Mouse (Mus musculus) C2C12 (cell line): ENCODE data around the gene Chp2. TPM values are rescaled to one million over a fixed set of nuclear protein-coding genes. Genes with fewer than 3 reads are reported as not detected.

Experiments used
- H3K27me3 ChIP-seq: one replicate; pipeline ENCODE4 v1.6.1; 2011; ENCODE audit not compliant: control insufficient read depth, insufficient read depth, insufficient read length
- H3K36me3 ChIP-seq: one replicate; pipeline ENCODE4 v1.6.1; 2011; ENCODE audit not compliant: control insufficient read depth, insufficient read depth
- H3K4me3 ChIP-seq: one replicate; pipeline ENCODE4 v1.5.1; 2011; ENCODE audit warnings: mild to moderate bottlenecking, control low read depth; ENCODE audit not compliant: poor library complexity, insufficient read depth, severe bottlenecking
- H3K79me2 ChIP-seq: one replicate; pipeline ENCODE4 v1.6.1; 2011; ENCODE audit not compliant: control insufficient read depth, insufficient read depth
- H3K79me3 ChIP-seq: one replicate; pipeline ENCODE4 v1.6.1; 2011; ENCODE audit warnings: low read depth, control low read depth
- H3ac ChIP-seq: one replicate; pipeline ENCODE3; 2011; ENCODE audit warnings: low read depth; ENCODE audit not compliant: control insufficient read depth, insufficient read length
- CEBPB ChIP-seq: IDR thresholded peaks from one replicate; pipeline ENCODE4 v1.6.1; 2011; ENCODE audit warnings: low read depth, mild to moderate bottlenecking, control low read depth, moderate library complexity
- CTCF ChIP-seq: IDR thresholded peaks from one replicate; pipeline ENCODE4 v1.5.1; 2011; ENCODE audit not compliant: control insufficient read depth, insufficient read depth, insufficient read length
- FOSL1 ChIP-seq: IDR thresholded peaks from one replicate; pipeline ENCODE4 v1.8.0; 2011; ENCODE audit warnings: mild to moderate bottlenecking, low read length; ENCODE audit not compliant: poor library complexity, insufficient read depth, severe bottlenecking
- MAX ChIP-seq: IDR thresholded peaks from one replicate; pipeline ENCODE4 v1.6.1; 2011; ENCODE audit warnings: mild to moderate bottlenecking, control low read depth
- MYOD1 ChIP-seq: IDR thresholded peaks from one replicate; pipeline ENCODE4 v1.6.1; 2011; ENCODE audit warnings: low read depth; ENCODE audit not compliant: control insufficient read depth, insufficient read length
- MYOG ChIP-seq: IDR thresholded peaks from one replicate; pipeline ENCODE4 v1.6.1; 2011; ENCODE audit not compliant: control insufficient read depth, insufficient read length; ENCODE audit errors: extremely low read depth
- USF1 ChIP-seq: IDR thresholded peaks from one replicate; pipeline ENCODE4 v1.6.1; 2011; ENCODE audit warnings: low read depth, mild to moderate bottlenecking, control low read depth, moderate library complexity
- long read RNA-seq, 2 experiments: library from polyadenylated mRNA; unstranded; transcript quantifications; one replicate each; pipeline ENCODE4 v2.0.0; 2019 to 2020
- polyA plus RNA-seq: library from polyadenylated mRNA; unstranded; fragments of >200 nt; fragmentation: generic; extraction: Trizol; gene quantifications from one replicate; pipeline ENCODE4 v1.2.1, GENCODE M21; 2012; ENCODE audit warnings: missing spikeins

The Chp2 gene
- not detected for polyA plus RNA-seq
- long read RNA-seq, experiment 1: 0 reads
- long read RNA-seq, experiment 2: 0 reads

DNA sequence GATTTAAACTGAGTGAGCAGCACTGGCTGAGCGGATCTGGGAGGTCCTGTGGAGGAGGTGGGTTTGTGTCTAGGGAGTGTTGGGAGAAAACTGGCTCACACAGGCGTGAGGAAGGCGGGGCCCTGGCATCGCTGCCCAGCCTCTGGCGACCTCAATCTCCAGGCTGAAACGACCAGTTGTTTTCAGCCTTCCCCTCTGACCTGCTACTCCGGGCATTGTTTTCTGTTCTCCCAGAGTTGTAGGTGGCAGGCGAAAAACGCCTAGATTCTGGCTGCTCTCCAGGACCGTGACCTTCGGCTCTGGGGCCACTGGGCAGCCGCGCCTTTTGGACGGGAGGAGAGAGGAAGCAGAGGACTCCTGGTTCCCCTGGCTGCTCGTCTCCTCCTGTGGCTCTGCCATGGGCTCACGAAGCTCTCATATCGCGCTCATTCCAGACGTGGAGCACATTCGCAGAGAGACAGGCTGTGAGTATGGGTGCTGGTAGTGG is at the start of gene Chp2:
Chp2 (plus strand) TSS at position 182 of the 487 bp plus-strand sequence.
- H3ac ChIP-seq: no peak within 1 kb of the TSS
- H3K79me3 ChIP-seq: no peaks in the 10 kb centered on the region
- peaks cover 26% of the 10 kb centered on the region for H3K27me3 ChIP-seq
- no peak within 1 kb of the TSS for H3K4me3 ChIP-seq
- TF ChIP-seq CTCF (no peak), MAX (no peak), USF1 (no peak), FOSL1 (no peak), MYOD1 (no peak), MYOG (no peak), CEBPB (no peak)
- no peaks in the 10 kb centered on the region for H3K79me2 ChIP-seq
- no peaks in the 10 kb centered on the region for H3K36me3 ChIP-seq

DNA sequence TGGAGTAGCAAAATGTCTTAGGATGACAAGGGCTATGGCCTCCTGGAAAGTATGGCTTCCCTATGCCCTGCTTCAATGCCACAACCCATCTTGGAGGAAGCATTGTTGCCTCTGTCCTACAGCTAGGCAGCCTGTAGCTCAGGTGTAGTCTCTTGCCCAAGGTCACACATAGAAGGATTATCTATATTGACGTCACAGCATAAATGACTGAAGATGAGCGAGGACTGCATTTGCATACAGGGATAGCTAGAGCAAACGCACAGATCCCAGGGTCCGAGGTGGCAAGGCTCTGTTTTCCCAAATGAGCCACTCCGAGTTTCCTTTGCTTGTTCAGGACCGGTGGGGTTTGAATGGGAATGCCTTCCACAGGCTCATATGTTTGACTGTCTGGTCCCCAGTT is 48.6 kb upstream of the Chp2 start:
- H3K79me3 ChIP-seq: peaks cover 7% of the 10 kb centered on the region
- H3K79me2 ChIP-seq: no peaks in the 10 kb centered on the region
- TF ChIP-seq CEBPB: no peak
- TF ChIP-seq CTCF: no peak
- TF ChIP-seq MYOD1: no peak
- no peak for TF ChIP-seq MYOG
- no peak for TF ChIP-seq MAX
- TF ChIP-seq FOSL1: no peak
- TF ChIP-seq USF1: no peak
- H3ac ChIP-seq: no peak overlapping the region
- H3K4me3 ChIP-seq: no peak overlapping the region
- no peaks in the 10 kb centered on the region for H3K27me3 ChIP-seq
- H3K36me3 ChIP-seq: peaks cover 44% of the 10 kb centered on the region

DNA sequence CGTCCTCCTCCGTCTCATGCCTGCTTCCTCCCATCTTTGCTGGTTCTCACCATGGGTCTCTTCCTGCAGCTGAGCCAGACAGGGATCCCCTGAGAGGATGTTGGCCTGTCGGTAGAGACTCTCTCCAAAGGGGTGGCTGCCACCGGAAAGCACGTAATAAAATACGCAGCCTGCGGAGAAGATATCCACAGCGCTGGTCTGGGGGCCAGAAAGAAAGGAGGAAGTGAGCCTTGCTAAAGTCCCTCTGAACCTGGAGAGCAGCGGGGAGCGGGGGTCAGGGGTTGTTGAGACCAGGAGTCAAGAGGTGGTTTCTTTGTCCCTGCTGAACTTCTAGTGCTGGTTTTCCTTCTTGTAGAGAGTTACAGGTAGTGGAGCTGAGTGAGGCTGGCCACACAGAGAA is 47.7 kb upstream of the Chp2 start:
- H3K27me3 ChIP-seq: no peaks in the 10 kb centered on the region
- no peaks in the 10 kb centered on the region for H3K79me3 ChIP-seq
- TF ChIP-seq CTCF: no peak
- TF ChIP-seq CEBPB: no peak
- TF ChIP-seq FOSL1: no peak
- no peak for TF ChIP-seq MYOD1
- no peak for TF ChIP-seq MYOG
- TF ChIP-seq USF1: no peak
- TF ChIP-seq MAX: no peak

DNA sequence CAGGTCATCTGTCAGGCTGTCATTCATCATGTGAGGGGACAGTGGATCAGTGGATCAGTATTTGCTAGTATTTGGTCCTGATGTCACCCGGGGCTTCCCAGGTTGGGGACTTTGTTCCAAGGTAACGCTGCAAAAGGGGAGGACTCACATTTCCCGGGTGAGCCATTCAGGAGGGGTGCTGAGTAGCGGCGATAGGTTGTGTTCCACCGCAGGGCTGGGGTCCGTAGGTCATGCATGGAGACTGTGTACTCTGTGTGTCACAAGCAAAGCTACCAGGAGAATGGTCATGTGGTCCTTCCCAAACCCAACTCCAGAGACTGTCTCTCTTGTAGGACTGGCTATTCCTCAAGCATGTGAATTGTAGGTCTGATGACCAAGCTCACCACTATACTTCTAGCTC is 38.6 kb upstream of the Chp2 start:
- TF ChIP-seq CTCF (no peak), MYOG (no peak), MAX (no peak), CEBPB (no peak), MYOD1 (no peak), FOSL1 (no peak), USF1 (no peak)
- Histone ChIP-seq H3K79me2 (no peaks in the 10 kb centered on the region), H3K27me3 (peaks cover 13% of the 10 kb centered on the region), H3ac (no peak overlapping the region), H3K36me3 (no peaks in the 10 kb centered on the region), H3K4me3 (no peak overlapping the region), H3K79me3 (no peaks in the 10 kb centered on the region)

More for the DNA sequence above, 47.7 kb upstream of the Chp2 start:
- Histone ChIP-seq H3K4me3 (no peak overlapping the region), H3K36me3 (peaks cover 36% of the 10 kb centered on the region), H3K79me2 (no peaks in the 10 kb centered on the region), H3ac (no peak overlapping the region)

DNA sequence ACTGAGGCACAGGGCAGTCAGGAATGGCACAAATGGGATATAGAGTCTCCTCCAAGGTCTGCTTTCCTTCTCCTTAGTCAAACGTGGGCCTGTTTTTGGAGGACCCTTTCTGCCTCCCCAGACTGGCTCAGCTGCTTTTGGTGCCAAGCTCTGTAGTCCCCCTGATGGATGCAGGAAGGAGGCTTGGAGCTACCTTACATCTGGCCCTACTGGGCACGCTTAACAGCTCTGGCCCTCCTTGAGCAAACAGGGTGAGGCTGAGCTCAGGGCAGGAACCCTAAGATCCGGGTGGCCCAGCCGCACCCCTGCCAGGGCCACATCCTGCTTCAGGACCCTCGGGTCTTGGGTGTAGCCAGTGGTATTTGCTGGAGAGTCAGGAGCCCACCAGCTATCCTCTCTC is 34.7 kb upstream of the Chp2 start:
- no peaks in the 10 kb centered on the region for H3K79me2 ChIP-seq
- no peak overlapping the region for H3ac ChIP-seq
- H3K79me3 ChIP-seq: no peaks in the 10 kb centered on the region
- H3K27me3 ChIP-seq: peaks cover 4% of the 10 kb centered on the region
- H3K4me3 ChIP-seq: no peak overlapping the region
- no peaks in the 10 kb centered on the region for H3K36me3 ChIP-seq
- TF ChIP-seq CEBPB (no peak), MYOD1 (no peak), MYOG (no peak), MAX (no peak), CTCF (no peak), FOSL1 (no peak), USF1 (no peak)

DNA sequence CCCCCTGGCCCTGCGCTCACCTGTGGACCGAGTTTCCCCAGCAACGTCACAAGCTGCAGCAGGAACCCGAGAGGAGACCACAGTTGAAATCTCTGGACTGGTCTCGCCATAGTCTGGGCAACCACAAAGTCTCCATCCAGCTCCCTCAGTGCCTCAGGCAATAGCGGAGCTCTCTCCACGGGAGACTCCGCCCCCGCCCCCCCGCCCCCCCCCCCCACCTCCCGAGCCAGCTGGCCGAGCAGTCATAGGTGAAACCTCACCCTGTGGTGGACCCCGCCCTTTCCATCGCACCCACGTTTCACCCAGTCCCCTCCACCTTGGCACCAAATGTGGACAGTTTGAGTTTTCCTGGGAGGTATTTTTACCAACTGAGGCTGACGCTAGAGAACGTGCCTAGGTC is 33.3 kb upstream of the Chp2 start, which contains the start of gene Ern2:
Ern2 (minus strand) TSS at position 165 of the 400 bp plus-strand sequence.
- Histone ChIP-seq H3ac (no peak within 1 kb of the TSS), H3K4me3 (no peak within 1 kb of the TSS), H3K27me3 (peaks cover 4% of the 10 kb centered on the region), H3K36me3 (no peaks in the 10 kb centered on the region), H3K79me2 (no peaks in the 10 kb centered on the region), H3K79me3 (no peaks in the 10 kb centered on the region)
- TF ChIP-seq USF1: no peak
- no peak for TF ChIP-seq CTCF
- no peak for TF ChIP-seq MYOD1
- no peak for TF ChIP-seq FOSL1
- TF ChIP-seq MYOG: no peak
- TF ChIP-seq CEBPB: no peak
